Mouse (Mus musculus): ENCODE measurements around the gene Ankrd2. TPM values are rescaled to one million over a fixed set of nuclear protein-coding genes. Genes with fewer than 3 reads are reported as not detected.

Gene Ankrd2
- polyA plus RNA-seq, 1 experiment from 2014 or later, result 0.42 TPM

GRCm38 (mm10) chr19:42010436-42010835 is 25.4 kb upstream of the Ankrd2 start:
- no peak for TF ChIP-seq CTCF (IDR thresholded peaks at IDR 0.05; ENCODE audit: low read depth)
- H3K27ac ChIP-seq (ENCODE audit: low read depth, low read length), result no peak overlapping the region
- no peak for ATAC-seq
- H3K9ac ChIP-seq (ENCODE audit: low read depth, low read length), result no peak overlapping the region
- 83% methylated on average over 4 of the region's 4 CpGs for WGBS
- no peak overlapping the region for H3K4me2 ChIP-seq (replicated peaks; ENCODE audit: low read depth)
- no peaks in the 10 kb centered on the region for H3K27me3 ChIP-seq (replicated peaks; ENCODE audit: control insufficient read depth, insufficient read depth, low read length)
- H3K36me3 ChIP-seq (ENCODE audit: control insufficient read depth, insufficient read depth), result no peaks in the 10 kb centered on the region
- no peaks in the 10 kb centered on the region for H3K9me3 ChIP-seq (ENCODE audit: control insufficient read depth)
- H3K4me3 ChIP-seq (ENCODE audit: low read depth, low read length), result no peak overlapping the region
- no peaks in the 10 kb centered on the region for H3K4me1 ChIP-seq (replicated peaks; ENCODE audit: control insufficient read depth, insufficient read depth, low read length)

DNA sequence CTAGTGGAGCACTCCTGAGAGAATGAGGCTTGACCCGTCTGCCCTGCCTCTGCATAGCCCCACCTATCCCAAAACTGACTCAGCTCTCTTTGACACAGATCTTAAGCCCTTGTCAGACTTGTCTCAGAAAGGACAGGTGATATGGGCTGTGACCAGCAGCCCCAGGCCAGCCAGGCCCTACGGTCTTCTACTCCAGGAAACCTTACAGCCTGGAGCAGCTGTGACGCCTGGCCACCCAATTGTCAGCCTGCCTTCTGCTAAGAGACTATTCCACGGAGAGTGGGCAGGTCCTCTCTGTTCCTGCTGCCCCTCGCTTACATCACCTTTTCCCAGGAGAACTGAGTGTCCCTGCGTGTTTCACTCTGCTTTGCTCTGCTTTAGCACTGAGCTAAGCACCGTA is 24.7 kb upstream of the Ankrd2 start:
- Histone ChIP-seq H3K4me1 (replicated peaks; ENCODE audit: control insufficient read depth, insufficient read depth, low read length) (no peaks in the 10 kb centered on the region), H3K27me3 (replicated peaks; ENCODE audit: control insufficient read depth, insufficient read depth, low read length) (no peaks in the 10 kb centered on the region), H3K9me3 (ENCODE audit: control insufficient read depth) (no peaks in the 10 kb centered on the region), H3K9ac (ENCODE audit: low read depth, low read length) (no peak overlapping the region), H3K27ac (ENCODE audit: low read depth, low read length) (no peak overlapping the region), H3K36me3 (ENCODE audit: control insufficient read depth, insufficient read depth) (no peaks in the 10 kb centered on the region), H3K4me3 (ENCODE audit: low read depth, low read length) (no peak overlapping the region), H3K4me2 (replicated peaks; ENCODE audit: low read depth) (no peak overlapping the region)
- TF ChIP-seq CTCF (IDR thresholded peaks at IDR 0.05; ENCODE audit: low read depth), result no peak
- ATAC-seq, result no peak
- WGBS, result 85% methylated on average over 7 of the region's 7 CpGs

DNA sequence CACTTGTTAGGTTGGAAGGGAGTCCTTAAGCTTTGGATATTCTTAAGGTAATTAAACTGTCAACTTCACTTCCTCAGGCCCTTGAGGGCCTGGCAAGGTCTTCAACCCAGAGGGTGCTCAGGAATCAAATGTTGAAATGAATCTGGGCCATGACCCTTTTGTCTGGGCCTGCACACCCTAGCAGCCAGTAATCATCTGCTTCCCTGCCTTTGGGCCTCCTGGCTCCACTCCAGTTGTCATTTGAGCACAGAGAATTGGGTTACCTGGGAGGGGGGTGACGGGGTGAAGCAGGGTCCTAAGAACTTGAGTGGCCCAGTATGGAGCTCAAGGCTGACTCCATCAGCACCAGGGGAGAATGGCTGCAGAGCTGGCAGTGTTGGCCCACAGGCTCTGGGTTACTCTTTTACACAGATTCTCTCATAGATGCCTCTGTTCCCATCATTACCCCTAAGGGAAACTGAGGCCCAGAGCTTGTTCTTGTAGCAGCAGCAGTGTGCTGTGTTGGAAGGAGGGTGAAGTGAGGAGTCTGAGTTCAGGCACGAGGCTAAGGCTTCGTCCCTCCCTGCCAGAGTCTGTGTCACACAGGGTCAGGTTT is 21.5 kb upstream of the Ankrd2 start:
- no peaks in the 10 kb centered on the region for H3K27me3 ChIP-seq (replicated peaks; ENCODE audit: control insufficient read depth, insufficient read depth, low read length)
- WGBS, result 88% methylated on average over 3 of the region's 3 CpGs
- H3K4me3 ChIP-seq (ENCODE audit: low read depth, low read length), result no peak overlapping the region
- H3K36me3 ChIP-seq (ENCODE audit: control insufficient read depth, insufficient read depth), result no peaks in the 10 kb centered on the region
- H3K9me3 ChIP-seq (ENCODE audit: control insufficient read depth), result no peaks in the 10 kb centered on the region
- no peak overlapping the region for H3K9ac ChIP-seq (ENCODE audit: low read depth, low read length)
- no peak for ATAC-seq
- H3K4me2 ChIP-seq (replicated peaks; ENCODE audit: low read depth), result no peak overlapping the region
- TF ChIP-seq CTCF (IDR thresholded peaks at IDR 0.05; ENCODE audit: low read depth), result no peak
- no peaks in the 10 kb centered on the region for H3K4me1 ChIP-seq (replicated peaks; ENCODE audit: control insufficient read depth, insufficient read depth, low read length)
- no peak overlapping the region for H3K27ac ChIP-seq (ENCODE audit: low read depth, low read length)

DNA sequence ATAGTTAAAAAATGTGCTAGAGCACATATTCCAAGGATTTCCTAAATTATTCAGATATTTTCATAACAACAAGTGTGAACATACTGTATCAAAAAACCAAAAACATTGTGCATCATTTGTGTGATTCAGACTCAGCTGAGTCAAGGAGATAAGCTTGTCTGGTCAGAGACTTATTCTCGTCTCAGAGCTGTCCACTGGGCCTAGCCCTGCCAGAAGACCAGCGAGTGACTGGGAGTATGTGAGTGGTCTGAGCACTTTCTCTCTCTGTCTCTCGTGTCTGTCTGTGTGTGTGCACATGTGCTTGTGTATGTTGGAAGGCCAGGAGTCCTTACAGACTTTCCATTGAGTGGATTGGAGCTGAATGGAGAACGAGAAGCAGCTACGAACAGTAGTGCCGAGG is 20.8 kb upstream of the Ankrd2 start:
- H3K27ac ChIP-seq (ENCODE audit: low read depth, low read length), result no peak overlapping the region
- no peak overlapping the region for H3K4me3 ChIP-seq (ENCODE audit: low read depth, low read length)
- 86% methylated on average over 6 of the region's 6 CpGs for WGBS
- H3K9ac ChIP-seq (ENCODE audit: low read depth, low read length), result no peak overlapping the region
- H3K4me1 ChIP-seq (replicated peaks; ENCODE audit: control insufficient read depth, insufficient read depth, low read length), result no peaks in the 10 kb centered on the region
- no peak for TF ChIP-seq CTCF (IDR thresholded peaks at IDR 0.05; ENCODE audit: low read depth)
- no peak overlapping the region for H3K4me2 ChIP-seq (replicated peaks; ENCODE audit: low read depth)
- H3K36me3 ChIP-seq (ENCODE audit: control insufficient read depth, insufficient read depth), result no peaks in the 10 kb centered on the region
- H3K27me3 ChIP-seq (replicated peaks; ENCODE audit: control insufficient read depth, insufficient read depth, low read length), result no peaks in the 10 kb centered on the region
- no peaks in the 10 kb centered on the region for H3K9me3 ChIP-seq (ENCODE audit: control insufficient read depth)
- ATAC-seq, result no peak

GRCm38 (mm10) chr19:42016251-42016650 is 19.5 kb upstream of the Ankrd2 start:
- H3K4me2 ChIP-seq (replicated peaks; ENCODE audit: low read depth), result no peak overlapping the region
- TF ChIP-seq CTCF (IDR thresholded peaks at IDR 0.05; ENCODE audit: low read depth), result no peak
- no peaks in the 10 kb centered on the region for H3K4me1 ChIP-seq (replicated peaks; ENCODE audit: control insufficient read depth, insufficient read depth, low read length)
- 90% methylated on average over 4 of the region's 4 CpGs for WGBS
- no peaks in the 10 kb centered on the region for H3K27me3 ChIP-seq (replicated peaks; ENCODE audit: control insufficient read depth, insufficient read depth, low read length)
- no peaks in the 10 kb centered on the region for H3K9me3 ChIP-seq (ENCODE audit: control insufficient read depth)
- no peaks in the 10 kb centered on the region for H3K36me3 ChIP-seq (ENCODE audit: control insufficient read depth, insufficient read depth)
- ATAC-seq, result no peak
- no peak overlapping the region for H3K27ac ChIP-seq (ENCODE audit: low read depth, low read length)
- no peak overlapping the region for H3K4me3 ChIP-seq (ENCODE audit: low read depth, low read length)
- H3K9ac ChIP-seq (ENCODE audit: low read depth, low read length), result no peak overlapping the region

GRCm38 (mm10) chr19:42016840-42017239 is 19.0 kb upstream of the Ankrd2 start:
- no peaks in the 10 kb centered on the region for H3K27me3 ChIP-seq (replicated peaks; ENCODE audit: control insufficient read depth, insufficient read depth, low read length)
- no peak overlapping the region for H3K4me2 ChIP-seq (replicated peaks; ENCODE audit: low read depth)
- H3K4me1 ChIP-seq (replicated peaks; ENCODE audit: control insufficient read depth, insufficient read depth, low read length), result no peaks in the 10 kb centered on the region
- no peak for ATAC-seq
- no peaks in the 10 kb centered on the region for H3K36me3 ChIP-seq (ENCODE audit: control insufficient read depth, insufficient read depth)
- peak overlapping the region; percentile 35; the same call in 1 of the 2 replicates for H3K27ac ChIP-seq (ENCODE audit: low read depth, low read length)
- no peak overlapping the region for H3K4me3 ChIP-seq (ENCODE audit: low read depth, low read length)
- WGBS, result 61% methylated on average over 5 of the region's 5 CpGs
- no peak for TF ChIP-seq CTCF (IDR thresholded peaks at IDR 0.05; ENCODE audit: low read depth)
- H3K9ac ChIP-seq (ENCODE audit: low read depth, low read length), result no peak overlapping the region
- H3K9me3 ChIP-seq (ENCODE audit: control insufficient read depth), result no peaks in the 10 kb centered on the region
